Comparison of ENCODE assay signal across 12 mouse cellular contexts in genomic region chr14:54747942-54748917, GRCm38 (mm10). TPM values are rescaled to one million over a fixed set of nuclear protein-coding genes. Genes with fewer than 3 reads are reported as not detected.
A peak's percentile ranks its signal among the peaks of the same experiment; 100 is the strongest.
DNase-seq lines count a peak whose midpoint lies in the region; TF ChIP-seq lines count a peak whose summit lies in the region.
"Had no signal": no experiment of that assay in that cellular context is flagged by ENCODE, and none has a peak within 500 bp of the region (broad histone marks: within the 10 kb centered on the region; RNA-seq: fewer than 3 reads in every experiment).

No protein-coding gene starts in this region.

- no peaks in the 10 kb centered on the region for H3K27me3 ChIP-seq in testis, adult 2 months (ENCODE audit: control insufficient read depth, insufficient read depth, low read length)
- H3K27me3 ChIP-seq: embryonic facial prominence, embryonic 13.5 days had no signal

- no peaks in the 10 kb centered on the region for H3K36me3 ChIP-seq in testis, adult 2 months (ENCODE audit: control insufficient read depth, insufficient read depth, low read length)
- H3K36me3 ChIP-seq: embryonic facial prominence, embryonic 13.5 days; midbrain, embryonic 10.5 days had no signal

- no peak for TF ChIP-seq POLR2A in testis, adult 2 months (IDR thresholded peaks at IDR 0.05; ENCODE audit: control insufficient read depth, low read depth, low read length)
- no peak for TF ChIP-seq POLR2A in cortical plate, adult 2 months (IDR thresholded peaks at IDR 0.05; ENCODE audit: extremely low read depth, insufficient read depth, low read length)

- peaks cover 7% of the 10 kb centered on the region for H3K4me1 ChIP-seq in testis, adult 2 months (ENCODE audit: control insufficient read depth, insufficient read depth, low read length)
- H3K4me1 ChIP-seq in cortical plate, adult 2 months (ENCODE audit: control insufficient read depth, insufficient read depth, low read length), result no peaks in the 10 kb centered on the region; the same call in 1 of the 2 replicates
- H3K4me1 ChIP-seq: embryonic facial prominence, embryonic 13.5 days had no signal

- TF ChIP-seq CTCF in testis, adult 2 months (IDR thresholded peaks at IDR 0.05; ENCODE audit: control insufficient read depth, insufficient read depth, insufficient replicate concordance, low read depth, low read length), result no peak
- no peak for TF ChIP-seq CTCF in cortical plate, adult 2 months (IDR thresholded peaks at IDR 0.05; ENCODE audit: extremely low read depth, insufficient read depth, low read length)

- peak overlapping the region; percentile 57; the same call in 1 of the 2 replicates for H3K27ac ChIP-seq in testis, adult 2 months (ENCODE audit: control insufficient read depth, insufficient read depth, low read depth, low read length)
- H3K27ac ChIP-seq in cortical plate, adult 2 months (ENCODE audit: insufficient read depth, low read length), result 0 out of 2 replicates have a peak overlapping the region, but pooled peaks have one; percentile 10
- H3K27ac ChIP-seq: embryonic facial prominence, embryonic 13.5 days; midbrain, embryonic 10.5 days had no signal

- no peak overlapping the region for H3K4me3 ChIP-seq in testis, adult 2 months (ENCODE audit: control insufficient read depth, low read depth, low read length)
- no peak overlapping the region for H3K4me3 ChIP-seq in cortical plate, adult 2 months (ENCODE audit: insufficient read depth, low read length)
- H3K4me3 ChIP-seq: embryonic facial prominence, embryonic 13.5 days; midbrain, embryonic 10.5 days had no signal

- DNase-seq in gastrocnemius, adult 18-20 months (ENCODE audit: low spot score), result peak; percentile 85
- DNase-seq in gastrocnemius, postnatal 4 days (ENCODE audit: low spot score in 2 of 2), result no peak
- no peak for DNase-seq in testis, postnatal 10 days (ENCODE audit: low spot score)
- peak; percentile 86 for DNase-seq in skeletal muscle tissue, adult 2 months (ENCODE audit: low read depth, low spot score)
- no peak for DNase-seq in right cerebral cortex, postnatal 10 days (ENCODE audit: low spot score in 2 of 2)
- DNase-seq in natural killer cell, adult 2 months (ENCODE audit: low spot score in 2 of 2), result no peak
- DNase-seq: B cell, adult 2 months had no signal

RNA-seq across cellular contexts. Expression of gene Slc7a8, which starts 33.5 kb away (rescaled TPM):
- total RNA-seq in gastrocnemius, adult 18-20 months (2021), result 10 to 100 TPM; 10.7 to 24.4 TPM
- 1 to 10 TPM; 6.5 to 8.8 TPM for total RNA-seq in gastrocnemius, postnatal 4 days (2021)
- polyA plus RNA-seq in testis, adult 2 months (2012; rRNA removed), result 18.8 and 27.5 TPM in 2 replicates
- polyA plus RNA-seq in cortical plate, adult 2 months (2012; rRNA removed), result 51.3 and 54.7 TPM in 2 replicates

RNA-seq across cellular contexts. Expression of gene Cebpe, which starts 36.3 kb away (rescaled TPM):
- not detected for total RNA-seq in gastrocnemius, adult 18-20 months (2021)
- not detected for total RNA-seq in gastrocnemius, postnatal 4 days (2021)
- polyA plus RNA-seq in testis, adult 2 months (2012; rRNA removed), result 0.22 and 0.32 TPM in 2 replicates
- polyA plus RNA-seq in cortical plate, adult 2 months (2012; rRNA removed), result 0.09 TPM in 1 of 2 replicates, not detected in the other
- polyA plus RNA-seq: embryonic facial prominence, embryonic 13.5 days had no signal

RNA-seq across cellular contexts. Expression of gene Gm29776, which starts 49.6 kb away (rescaled TPM):
- total RNA-seq in gastrocnemius, adult 18-20 months (2021), result not detected
- total RNA-seq in gastrocnemius, postnatal 4 days (2021), result under 1 TPM in 1 of 2 experiments, not detected in 1; 0.16 TPM
- polyA plus RNA-seq in testis, adult 2 months (2012; rRNA removed), result 0.22 and 0.32 TPM in 2 replicates
- polyA plus RNA-seq in cortical plate, adult 2 months (2012; rRNA removed), result 0.04 and 0.06 TPM in 2 replicates
- total RNA-seq: neutrophil, adult 5-6 weeks had no signal
- polyA plus RNA-seq: midbrain, embryonic 10.5 days had no signal

Comparison
In these comparisons a context has a peak if more than half of its experiments do, and no peak if none do; other contexts are left out.
1. DNase-seq: peak in gastrocnemius, adult 18-20 months (single experiment) and skeletal muscle tissue, adult 2 months (single experiment); none in gastrocnemius, postnatal 4 days (0 of 2), testis, postnatal 10 days (single experiment), right cerebral cortex, postnatal 10 days (0 of 2) and natural killer cell, adult 2 months (0 of 2).